26 mouse cellular contexts compared by ENCODE assay signal in genomic region chr13:64064276-64064675, GRCm38 (mm10). TPM values are rescaled to one million over a fixed set of nuclear protein-coding genes. Genes with fewer than 3 reads are reported as not detected.
DNase-seq lines count a peak whose midpoint lies in the region; ATAC-seq lines count a peak whose summit lies in the region.
"Had no signal": no experiment of that assay in that cellular context is flagged by ENCODE, and none has a peak within 500 bp of the region (broad histone marks: within the 10 kb centered on the region; RNA-seq: fewer than 3 reads in every experiment).

No protein-coding gene starts in this region.

- peak; percentile 72 for DNase-seq in adrenal gland, adult 2 months
- DNase-seq in adrenal gland, postnatal 4 days (ENCODE audit: low spot score in 2 of 2) = no peak
- peak; percentile 24 for DNase-seq in kidney, adult 9 months
- peak; percentile 27 to 42 for DNase-seq in adrenal gland, postnatal 36 days
- DNase-seq in embryonic facial prominence, embryonic 10.5 days (ENCODE audit: low spot score) = no peak
- DNase-seq: cerebellum, postnatal 36 days; forebrain, postnatal 0 days; gastrocnemius, adult 2 months; gastrocnemius, postnatal 25 days; heart, postnatal 36 days had no signal

- no peaks in the 10 kb centered on the region for H3K36me3 ChIP-seq in kidney, embryonic 15.5 days
- H3K36me3 ChIP-seq in embryonic facial prominence, embryonic 10.5 days (replicated peaks) = no peaks in the 10 kb centered on the region
- H3K36me3 ChIP-seq: heart, embryonic 12.5 days; hindbrain, embryonic 15.5 days had no signal

- H3K4me1 ChIP-seq in kidney, embryonic 15.5 days = peaks cover 14% of the 10 kb centered on the region
- H3K4me1 ChIP-seq in embryonic facial prominence, embryonic 10.5 days = peaks cover 5% of the 10 kb centered on the region; the same call in 1 of the 2 replicates
- H3K4me1 ChIP-seq: forebrain, embryonic 13.5 days; hindbrain, embryonic 15.5 days had no signal

- no peak for ATAC-seq in kidney, embryonic 15.5 days (replicated peaks; ENCODE audit: low FRiP score)
- no peak for ATAC-seq in frontal cortex, adult (ENCODE audit: low TSS enrichment)
- ATAC-seq: activated CD4-positive, CD25-positive, alpha-beta regulatory T cell, adult 4 months; forebrain, embryonic 13.5 days; forebrain, postnatal 0 days; intestine, embryonic 16.5 days; Patski had no signal

- H3K9me3 ChIP-seq in kidney, embryonic 15.5 days (replicated peaks) = no peaks in the 10 kb centered on the region
- no peaks in the 10 kb centered on the region for H3K9me3 ChIP-seq in embryonic facial prominence, embryonic 10.5 days
- H3K9me3 ChIP-seq: forebrain, embryonic 13.5 days; heart, embryonic 12.5 days; hindbrain, embryonic 15.5 days had no signal

- no peak overlapping the region for H3K27ac ChIP-seq in kidney, embryonic 15.5 days
- no peak overlapping the region for H3K27ac ChIP-seq in embryonic facial prominence, embryonic 10.5 days (replicated peaks)
- H3K27ac ChIP-seq: forebrain, embryonic 13.5 days; gastrocnemius, adult 2 months; hindbrain, embryonic 15.5 days had no signal

- H3K4me2 ChIP-seq in kidney, embryonic 15.5 days = no peak overlapping the region
- H3K4me2 ChIP-seq: forebrain, embryonic 13.5 days; heart, embryonic 12.5 days; hindbrain, embryonic 15.5 days had no signal

- no peak overlapping the region for H3K4me3 ChIP-seq in kidney, embryonic 15.5 days (replicated peaks)
- no peak overlapping the region for H3K4me3 ChIP-seq in embryonic facial prominence, embryonic 10.5 days
- H3K4me3 ChIP-seq: forebrain, embryonic 13.5 days; gastrocnemius, adult 2 months; heart, embryonic 12.5 days; hindbrain, embryonic 15.5 days had no signal

- no peak overlapping the region for H3K9ac ChIP-seq in kidney, embryonic 15.5 days
- H3K9ac ChIP-seq: forebrain, embryonic 13.5 days; forebrain, postnatal 0 days; heart, embryonic 12.5 days; hindbrain, embryonic 15.5 days had no signal

- H3K27me3 ChIP-seq in kidney, embryonic 15.5 days = no peaks in the 10 kb centered on the region
- no peaks in the 10 kb centered on the region for H3K27me3 ChIP-seq in embryonic facial prominence, embryonic 10.5 days (replicated peaks; ENCODE audit: low read depth, poor library complexity, severe bottlenecking)
- H3K27me3 ChIP-seq: forebrain, embryonic 13.5 days; heart, embryonic 12.5 days; hindbrain, embryonic 15.5 days; Patski had no signal

RNA-seq across cellular contexts. Expression of gene Hsd17b3, which starts 24.8 kb away (rescaled TPM):
- total RNA-seq in adrenal gland, adult 2 months (2021) = 1 to 10 TPM in 1 of 2 experiments, under 1 TPM in 1; 0.63 to 2.0 TPM
- not detected in 2 replicates for polyA plus RNA-seq in adrenal gland, adult 2 months (2012; rRNA removed)
- not detected for total RNA-seq in adrenal gland, postnatal 4 days (2021)
- polyA plus RNA-seq in kidney, embryonic 15.5 days (2015; fragmentation: Nextera tagmentation; extraction: Ambion mirVana) = not detected in 2 replicates
- 1 to 10 TPM; 1.2 to 1.4 TPM for total RNA-seq in adrenal gland, postnatal 36 days (2021)
- not detected in 2 replicates for polyA plus RNA-seq in embryonic facial prominence, embryonic 10.5 days (2016; fragmentation: Nextera tagmentation; extraction: Ambion mirVana)
- total RNA-seq: forebrain, postnatal 0 days; gastrocnemius, adult 2 months; gastrocnemius, postnatal 25 days; granulocyte monocyte progenitor cell, adult 5-6 weeks; heart, adult 8-10 months; heart, postnatal 36 days; MEL had no signal
- polyA plus RNA-seq: activated CD4-positive, CD25-positive, alpha-beta regulatory T cell, adult 4 months; C2C12; cerebellum, adult 2 months; embryonic facial prominence, embryonic 14.5 days; forebrain, embryonic 13.5 days; heart, embryonic 12.5 days; heart, embryonic 16.5 days; hindbrain, embryonic 11.5 days; hindbrain, embryonic 15.5 days; intestine, embryonic 16.5 days; Patski had no signal

Comparison
In these comparisons a context has a peak if more than half of its experiments do, and no peak if none do; other contexts are left out.
1. DNase-seq: peak in adrenal gland, adult 2 months (single experiment), kidney, adult 9 months (single experiment) and adrenal gland, postnatal 36 days (2 of 2); none in adrenal gland, postnatal 4 days (0 of 2) and embryonic facial prominence, embryonic 10.5 days (single experiment).